Mouse (Mus musculus): Measurements from ENCODE around the gene Acat1. TPM values are rescaled to one million over a fixed set of nuclear protein-coding genes. Genes with fewer than 3 reads are reported as not detected.

Acat1 gene
- polyA plus RNA-seq, 1 experiment: 6.9 TPM

- WGBS: under 1% methylated on average over 69 of the region's 69 CpGs
- TF ChIP-seq CTCF (IDR thresholded peaks at IDR 0.05; ENCODE audit: extremely low read depth, insufficient read depth, insufficient read length, insufficient replicate concordance) (0 out of 2 replicates have a peak, but pooled peaks have one; percentile 1), POLR2A (IDR thresholded peaks at IDR 0.05; ENCODE audit: low read depth, low read length) (no peak; the same call in 1 of the 2 replicates)
- H3K27me3 ChIP-seq (ENCODE audit: control insufficient read depth, insufficient read depth, low read length): no peaks in the 10 kb centered on the region
- peak within 1 kb of the TSS; percentile 87 for H3K4me3 ChIP-seq (ENCODE audit: extremely low read depth, insufficient read depth, insufficient read length)
- H3K27ac ChIP-seq (ENCODE audit: insufficient read depth, low read length): peak within 1 kb of the TSS; percentile 78
- H3K4me1 ChIP-seq (ENCODE audit: control insufficient read depth, insufficient read depth, insufficient read length): peaks cover 2% of the 10 kb centered on the region
- peaks cover 4% of the 10 kb centered on the region; the same call in 1 of the 2 replicates for H3K36me3 ChIP-seq (ENCODE audit: control insufficient read depth, insufficient read depth, low read length)
- peak; percentile 99 for DNase-seq (ENCODE audit: low read depth in 1 of 2, low spot score in 2 of 2)
Measured at GRCm38 (mm10) chr9:53536558-53537320, 73.4 kb downstream of the Acat1 start, which contains the start of the genes Atm and Npat. Atm (minus strand) TSS chr9:53536740. Npat (plus strand) TSS chr9:53537047.

- Histone ChIP-seq H3K27ac (ENCODE audit: insufficient read depth, low read length) (no peak overlapping the region), H3K4me1 (ENCODE audit: control insufficient read depth, insufficient read depth, insufficient read length) (peaks cover 2% of the 10 kb centered on the region), H3K27me3 (ENCODE audit: control insufficient read depth, insufficient read depth, low read length) (no peaks in the 10 kb centered on the region), H3K36me3 (ENCODE audit: control insufficient read depth, insufficient read depth, low read length) (peaks cover 7% of the 10 kb centered on the region; the same call in 1 of the 2 replicates), H3K4me3 (ENCODE audit: extremely low read depth, insufficient read depth, insufficient read length) (peak overlapping the region; percentile 61)
- WGBS: 6% methylated on average over 17 of the region's 17 CpGs
- DNase-seq (ENCODE audit: low read depth in 1 of 2, low spot score in 2 of 2): no peak
- no peak for TF ChIP-seq CTCF (IDR thresholded peaks at IDR 0.05; ENCODE audit: extremely low read depth, insufficient read depth, insufficient read length, insufficient replicate concordance)
- no peak for TF ChIP-seq POLR2A (IDR thresholded peaks at IDR 0.05; ENCODE audit: low read depth, low read length)
Measured at GRCm38 (mm10) chr9:53535416-53536320, 74.5 kb downstream of the Acat1 start.

Other genes starting within 250 kb of the Acat1 start
- gene Kdelc2, start 226.4 kb downstream of the Acat1 start, polyA plus RNA-seq (2012; rRNA removed): 1.7 and 1.9 TPM in 2 replicates
- 0.02 and 0.06 TPM in 2 replicates for gene 4930550C14Rik, start 208.1 kb downstream of the Acat1 start, polyA plus RNA-seq (2012; rRNA removed)
- 2.1 and 2.8 TPM in 2 replicates for gene Atm, start 73.6 kb downstream of the Acat1 start, polyA plus RNA-seq (2012; rRNA removed)
- 1.4 and 1.9 TPM in 2 replicates for gene Npat, start 73.3 kb downstream of the Acat1 start, polyA plus RNA-seq (2012; rRNA removed)
- gene Cul5, start 59.6 kb upstream of the Acat1 start, polyA plus RNA-seq (2012; rRNA removed): 2.1 and 2.5 TPM in 2 replicates
- gene Rab39, start 95.8 kb upstream of the Acat1 start, polyA plus RNA-seq (2012; rRNA removed): 1.8 TPM in 2 replicates
- gene Slc35f2, start 161.2 kb upstream of the Acat1 start, polyA plus RNA-seq (2012; rRNA removed): 2.0 and 2.2 TPM in 2 replicates
- gene Sln, start 239.8 kb upstream of the Acat1 start, polyA plus RNA-seq (2012; rRNA removed): 0.40 and 0.55 TPM in 2 replicates

Measured in spleen, adult 2 months (tissue).